Mouse (Mus musculus) myocyte (in vitro differentiated cells): Measurements from ENCODE around the gene Fam169b.

Experiments used
- CEBPB ChIP-seq: IDR thresholded peaks from 2 replicates; pipeline ENCODE4 v1.6.1; 2011; ENCODE audit warnings: mild to moderate bottlenecking, moderate library complexity; ENCODE audit not compliant: poor library complexity, insufficient read depth, severe bottlenecking
- USF1 ChIP-seq: IDR thresholded peaks from one replicate; pipeline ENCODE4 v1.6.1; 2011; ENCODE audit warnings: low read depth, mild to moderate bottlenecking, control low read depth, moderate library complexity

GRCm38 (mm10) chr7:68303685-68304084 lies 30.0 kb downstream of the Fam169b start:
- no peak for TF ChIP-seq CEBPB
- no peak for TF ChIP-seq USF1
